In genomic region chr2:141897951-141898350, GRCm38 (mm10) we compare ENCODE assay signal across 25 mouse cellular contexts.
DNase-seq lines count a peak whose midpoint lies in the region; ATAC-seq and TF ChIP-seq lines count a peak whose summit lies in the region.
"Had no signal": no experiment of that assay in that cellular context is flagged by ENCODE, and none has a peak within 500 bp of the region (broad histone marks: within the 10 kb centered on the region; RNA-seq: fewer than 3 reads in every experiment).

No protein-coding gene starts in this region.

- H3K9me3 ChIP-seq in kidney, embryonic 16.5 days (ENCODE audit: low read length) = no peaks in the 10 kb centered on the region
- H3K9me3 ChIP-seq: embryonic facial prominence, embryonic 10.5 days; embryonic facial prominence, embryonic 12.5 days; forebrain, embryonic 13.5 days; forebrain, embryonic 15.5 days had no signal

- DNase-seq in cerebellum, postnatal 10 days = no peak
- DNase-seq in kidney, adult 2 months = peak; percentile 1
- DNase-seq in kidney, adult 11 months = no peak
- no peak for DNase-seq in kidney, adult 8-10 months
- DNase-seq: adrenal gland, adult 8-10 months; adrenal gland, postnatal 14 days; adrenal gland, postnatal 36 days; B cell, adult 2 months; cerebellum, adult 11 months; cerebellum, adult 18-20 months; cerebellum, adult 8-10 months; cerebellum, adult 9-11 months; cerebellum, postnatal 25 days; forebrain, postnatal 0 days had no signal

- no peak overlapping the region for H3K9ac ChIP-seq in kidney, embryonic 16.5 days (replicated peaks; ENCODE audit: low read length)
- H3K9ac ChIP-seq: embryonic facial prominence, embryonic 12.5 days; forebrain, embryonic 13.5 days; forebrain, embryonic 15.5 days; forebrain, postnatal 0 days had no signal

- H3K4me3 ChIP-seq in kidney, adult 2 months (ENCODE audit: insufficient read depth, low read depth, low read length) = no peak overlapping the region
- H3K4me3 ChIP-seq in kidney, embryonic 16.5 days (ENCODE audit: low read length) = no peak overlapping the region
- H3K4me3 ChIP-seq: embryonic facial prominence, embryonic 10.5 days; embryonic facial prominence, embryonic 12.5 days; forebrain, embryonic 13.5 days; forebrain, embryonic 15.5 days had no signal

- H3K27me3 ChIP-seq in kidney, adult 2 months (replicated peaks; ENCODE audit: control insufficient read depth, insufficient read depth, low read length) = no peaks in the 10 kb centered on the region; the same call in 1 of the 2 replicates
- H3K27me3 ChIP-seq in kidney, embryonic 16.5 days (ENCODE audit: insufficient read depth, low read length) = no peaks in the 10 kb centered on the region
- H3K27me3 ChIP-seq: CH12.LX; embryonic facial prominence, embryonic 12.5 days; forebrain, embryonic 13.5 days; forebrain, embryonic 15.5 days; Patski had no signal

- no peaks in the 10 kb centered on the region for H3K36me3 ChIP-seq in kidney, adult 2 months (ENCODE audit: control insufficient read depth, insufficient read depth, low read length)
- no peaks in the 10 kb centered on the region for H3K36me3 ChIP-seq in kidney, embryonic 16.5 days (ENCODE audit: insufficient read depth, low read length)
- H3K36me3 ChIP-seq: embryonic facial prominence, embryonic 10.5 days; embryonic facial prominence, embryonic 12.5 days; forebrain, embryonic 15.5 days; G1E had no signal

- 0 out of 2 replicates have a peak, but pooled peaks have one; percentile 20 for ATAC-seq in cerebellum, adult (ENCODE audit: insufficient number of reproducible peaks, low FRiP score, low TSS enrichment)
- ATAC-seq in kidney, embryonic 16.5 days (ENCODE audit: low FRiP score, low TSS enrichment) = peak; percentile 54; the same call in 1 of the 2 replicates
- ATAC-seq: activated CD4-positive, CD25-positive, alpha-beta regulatory T cell, adult 4 months; CD4-positive, CD25-positive, alpha-beta regulatory T cell, adult 4 months; forebrain, embryonic 13.5 days; forebrain, embryonic 15.5 days; forebrain, postnatal 0 days; Patski had no signal

- no peaks in the 10 kb centered on the region; the same call in 1 of the 2 replicates for H3K4me1 ChIP-seq in kidney, adult 2 months (ENCODE audit: control insufficient read depth, insufficient read depth, low read length)
- 0 out of 2 replicates have a peak, but pooled peaks cover 3% of the 10 kb centered on the region for H3K4me1 ChIP-seq in kidney, embryonic 16.5 days (ENCODE audit: insufficient read depth, low read length)
- H3K4me1 ChIP-seq: embryonic facial prominence, embryonic 10.5 days; embryonic facial prominence, embryonic 12.5 days; forebrain, embryonic 13.5 days; forebrain, embryonic 15.5 days had no signal

- no peak overlapping the region for H3K27ac ChIP-seq in kidney, adult 2 months (ENCODE audit: insufficient read depth, low read depth, low read length)
- H3K27ac ChIP-seq in kidney, embryonic 16.5 days (ENCODE audit: low read length) = no peak overlapping the region
- H3K27ac ChIP-seq: embryonic facial prominence, embryonic 10.5 days; embryonic facial prominence, embryonic 12.5 days; forebrain, embryonic 13.5 days; forebrain, embryonic 15.5 days had no signal

- TF ChIP-seq CTCF in kidney, adult 2 months (conservative IDR thresholded peaks at IDR 0.05; ENCODE audit: insufficient read depth, insufficient read length, low read depth, low read length) = no peak

- no peak overlapping the region for H3K4me2 ChIP-seq in kidney, embryonic 16.5 days (replicated peaks; ENCODE audit: low read depth, low read length)
- H3K4me2 ChIP-seq: embryonic facial prominence, embryonic 12.5 days; forebrain, embryonic 13.5 days; forebrain, embryonic 15.5 days had no signal

- TF ChIP-seq POLR2A in kidney, adult 2 months (IDR thresholded peaks at IDR 0.05; ENCODE audit: low read depth, low read length) = no peak
